Mouse (Mus musculus) lung, embryonic 15.5 days (tissue): ENCODE measurements around the gene Gle1. TPM values are rescaled to one million over a fixed set of nuclear protein-coding genes. Genes with fewer than 3 reads are reported as not detected.
A peak's percentile ranks its signal among the peaks of the same experiment; 100 is the strongest.

Experiments
- ATAC-seq: fragments of 200-750 bp; cut with Nextera tagmentation; 2 replicates; pipeline ENCODE4 v1.8.0; 2017; ENCODE audit warnings: moderate number of reproducible peaks, borderline replicate concordance; ENCODE audit not compliant: low FRiP score, low TSS enrichment; ENCODE audit errors: extremely low read depth
- H3K27ac ChIP-seq: fragments of 300-500 bp; sonication (generic); 2 replicates; pipeline ENCODE4 v1.5.1; 2015; ENCODE audit warnings: moderate library complexity, mild to moderate bottlenecking, inconsistent platforms
- H3K27me3 ChIP-seq: fragments of 300-500 bp; sonication (generic); 2 replicates; pipeline ENCODE4 v1.6.1; 2015; ENCODE audit warnings: inconsistent platforms
- H3K36me3 ChIP-seq: fragments of 300-500 bp; sonication (generic); 2 replicates; pipeline ENCODE4 v1.6.1; 2015; ENCODE audit warnings: inconsistent platforms
- H3K4me1 ChIP-seq: fragments of 300-500 bp; sonication (generic); 2 replicates; pipeline ENCODE4 v1.6.1; 2015; ENCODE audit warnings: inconsistent platforms
- H3K4me2 ChIP-seq: fragments of 300-500 bp; sonication (generic); 2 replicates; pipeline ENCODE4 v1.6.1; 2015; ENCODE audit warnings: inconsistent platforms, mild to moderate bottlenecking, moderate library complexity
- H3K4me3 ChIP-seq: fragments of 300-500 bp; sonication (generic); 2 replicates; pipeline ENCODE4 v1.5.1; 2015; ENCODE audit warnings: mild to moderate bottlenecking, inconsistent platforms
- H3K9ac ChIP-seq: fragments of 300-500 bp; sonication (generic); 2 replicates; pipeline ENCODE4 v1.6.1; 2015; ENCODE audit warnings: inconsistent platforms
- H3K9me3 ChIP-seq: fragments of 300-500 bp; sonication (generic); 2 replicates; pipeline ENCODE4 v1.6.1; 2016; ENCODE audit warnings: inconsistent platforms
- WGBS: fragments of 180-500 bp; shearing (Covaris S2); methylation state at CpG from one replicate; pipeline ENCODE4 v1.1.7; 2015; 5-methylcytosine and 5-hydroxymethylcytosine counted together
- polyA plus RNA-seq: library from polyadenylated mRNA; unstranded; fragments of >200 nt; fragmentation: Nextera tagmentation; extraction: Ambion mirVana; gene quantifications from 2 replicates; pipeline ENCODE4 v1.2.1, GENCODE M21; 2015

Gle1 gene
- polyA plus RNA-seq, 1 experiment from 2014 or later, result 67.9 TPM

DNA sequence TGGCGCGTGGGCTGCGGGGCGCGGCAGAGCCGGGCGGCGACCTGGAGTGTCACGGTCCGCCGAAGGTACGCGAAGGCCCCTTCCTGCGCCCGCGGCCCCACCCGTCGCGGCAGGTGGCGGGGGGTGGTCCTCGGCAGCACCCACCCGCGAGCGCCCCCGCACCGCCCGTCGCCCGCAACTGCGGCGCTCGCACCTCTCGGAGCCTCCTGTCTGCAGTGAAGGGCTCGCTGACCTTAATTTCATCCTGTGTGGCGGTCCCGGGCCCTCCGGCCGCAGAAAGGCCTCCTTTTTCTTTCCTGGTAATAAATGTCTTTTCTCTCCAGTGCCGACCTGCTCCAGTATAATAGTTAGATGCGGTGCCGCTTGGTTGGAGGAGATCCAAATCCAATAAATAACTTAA, 30.7 kb downstream of the Gle1 start:
- under 1% methylated on average over 40 of the region's 41 CpGs for WGBS
- Histone ChIP-seq H3K27me3 (no peaks in the 10 kb centered on the region), H3K9me3 (no peaks in the 10 kb centered on the region), H3K27ac (peak overlapping the region; percentile 96), H3K4me1 (peaks cover 40% of the 10 kb centered on the region), H3K36me3 (peaks cover 17% of the 10 kb centered on the region; the same call in 1 of the 2 replicates), H3K4me3 (peak overlapping the region; percentile 93), H3K9ac (peak overlapping the region; percentile 93), H3K4me2 (peak overlapping the region; percentile 68)
- peak; percentile 12; the same call in 1 of the 2 replicates for ATAC-seq

DNA sequence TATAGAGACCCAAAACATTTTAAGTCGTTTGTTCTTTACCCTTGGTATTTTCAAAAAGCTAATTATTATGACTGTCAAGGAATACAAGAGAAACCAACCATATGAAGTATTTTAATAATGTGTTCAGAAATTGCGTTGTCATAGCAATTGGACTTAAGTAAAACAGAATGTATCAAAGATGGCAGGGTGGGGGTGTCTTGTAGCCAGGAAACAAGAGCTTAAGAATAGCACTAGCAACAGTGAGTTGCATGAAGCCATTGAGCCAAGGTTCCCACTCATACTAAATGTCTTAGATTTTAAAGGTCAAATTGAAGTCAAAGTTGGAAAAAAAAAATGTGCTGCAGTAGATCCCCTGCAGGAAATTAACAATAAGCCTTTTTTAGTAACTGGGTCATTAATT, 31.6 kb downstream of the Gle1 start:
- Histone ChIP-seq H3K4me1 (peaks cover 46% of the 10 kb centered on the region), H3K4me3 (peak overlapping the region; percentile 93), H3K4me2 (peak overlapping the region; percentile 68), H3K9me3 (no peaks in the 10 kb centered on the region), H3K27ac (no peak overlapping the region), H3K27me3 (no peaks in the 10 kb centered on the region), H3K9ac (no peak overlapping the region; the same call in 1 of the 2 replicates), H3K36me3 (peaks cover 17% of the 10 kb centered on the region; the same call in 1 of the 2 replicates)
- no peak for ATAC-seq
- 58% methylated on average over 2 of the region's 2 CpGs for WGBS

DNA sequence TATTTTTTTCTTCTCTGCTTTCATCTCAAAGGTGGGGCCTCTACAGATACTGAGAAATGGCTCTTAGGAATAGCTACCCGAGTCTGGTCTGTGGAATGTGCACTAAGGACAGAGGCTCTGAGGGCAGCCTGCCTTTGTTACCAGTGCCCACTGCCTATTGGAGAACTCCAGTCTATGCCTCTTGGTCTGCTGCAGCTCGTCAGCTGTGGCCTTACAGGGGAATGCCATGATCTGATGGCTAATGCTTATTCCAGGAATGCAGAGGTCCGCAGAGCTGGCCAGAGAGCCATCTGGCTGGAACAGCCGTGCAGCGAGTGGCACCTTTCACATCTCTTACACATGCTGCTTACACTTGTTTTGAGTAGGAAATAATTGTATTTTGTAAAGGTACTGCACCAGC, 32.5 kb downstream of the Gle1 start:
- Histone ChIP-seq H3K36me3 (peaks cover 17% of the 10 kb centered on the region; the same call in 1 of the 2 replicates), H3K4me1 (peaks cover 55% of the 10 kb centered on the region), H3K4me2 (peak overlapping the region; percentile 68), H3K27me3 (no peaks in the 10 kb centered on the region), H3K9ac (no peak overlapping the region), H3K4me3 (0 out of 2 replicates have a peak overlapping the region, but pooled peaks have one; percentile 3), H3K9me3 (no peaks in the 10 kb centered on the region), H3K27ac (no peak overlapping the region)
- no peak for ATAC-seq
- WGBS, result 50% methylated on average over 5 of the region's 5 CpGs

DNA sequence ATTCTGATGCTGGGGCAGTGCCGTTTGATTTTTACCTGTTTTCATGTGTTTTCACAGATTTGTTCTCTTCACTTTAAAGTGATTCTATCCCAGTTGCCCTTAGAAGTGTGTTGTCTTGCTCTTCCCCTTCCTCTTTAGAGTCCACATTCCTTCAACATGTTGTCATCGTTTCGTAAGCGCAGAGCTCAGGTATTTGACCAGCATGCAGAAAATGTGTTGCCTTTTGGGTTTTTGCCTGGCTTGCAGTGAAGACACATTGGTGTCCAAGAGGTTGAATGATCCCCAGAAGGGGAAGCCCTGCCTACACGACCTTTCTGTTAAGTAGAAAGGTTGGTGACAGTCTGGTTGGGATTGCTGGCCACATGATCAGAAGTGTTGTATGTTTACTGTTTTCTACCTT, 33.4 kb downstream of the Gle1 start:
- no peak overlapping the region for H3K27ac ChIP-seq
- no peak overlapping the region for H3K4me3 ChIP-seq
- H3K9me3 ChIP-seq, result no peaks in the 10 kb centered on the region
- peaks cover 56% of the 10 kb centered on the region for H3K4me1 ChIP-seq
- WGBS, result 45% methylated on average over 5 of the region's 5 CpGs
- H3K27me3 ChIP-seq, result no peaks in the 10 kb centered on the region
- H3K36me3 ChIP-seq, result peaks cover 17% of the 10 kb centered on the region; the same call in 1 of the 2 replicates
- H3K9ac ChIP-seq, result no peak overlapping the region
- ATAC-seq, result no peak
- H3K4me2 ChIP-seq, result no peak overlapping the region

DNA sequence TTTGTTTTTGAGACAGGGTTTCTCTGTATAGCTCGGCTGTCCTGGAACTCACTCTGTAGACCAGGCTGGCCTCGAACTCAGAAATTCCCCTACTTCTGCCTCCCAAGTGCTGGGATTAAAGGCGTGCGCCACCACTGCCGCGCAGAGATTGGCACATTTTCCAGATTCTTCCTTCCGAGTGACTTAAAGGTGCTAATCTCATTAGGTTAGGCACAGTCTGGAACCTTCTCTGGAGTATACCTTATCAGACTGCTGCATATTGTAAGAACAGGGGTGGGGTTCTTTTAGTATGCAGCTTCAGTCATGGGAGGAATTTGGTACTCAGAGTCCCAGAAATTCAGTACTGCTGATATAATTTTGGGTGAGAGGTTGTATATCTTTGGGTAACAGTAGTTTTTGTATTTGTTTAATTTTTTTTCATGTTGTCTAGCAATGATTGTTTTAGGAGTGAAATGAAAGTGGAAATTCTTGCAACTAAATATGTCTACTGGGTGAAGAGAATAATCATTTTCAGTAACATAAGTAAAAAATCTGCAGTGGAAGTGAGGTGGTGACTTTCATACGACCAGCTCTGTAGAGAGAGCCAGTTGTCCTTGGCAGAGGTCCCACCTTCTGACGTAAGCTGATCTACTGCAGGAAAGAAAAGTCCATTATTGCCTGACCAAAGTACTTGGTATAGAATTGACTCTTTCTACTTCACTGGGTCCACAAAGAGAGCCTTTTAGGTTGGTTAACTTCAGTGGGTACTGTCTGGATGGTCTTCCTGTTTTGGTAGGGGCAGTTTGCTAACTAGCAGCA, 36.8 kb downstream of the Gle1 start:
- Histone ChIP-seq H3K4me2 (no peak overlapping the region; the same call in 1 of the 2 replicates), H3K9ac (no peak overlapping the region), H3K36me3 (peaks cover 28% of the 10 kb centered on the region; the same call in 1 of the 2 replicates), H3K27ac (peak overlapping the region; percentile 60), H3K4me3 (no peak overlapping the region), H3K27me3 (no peaks in the 10 kb centered on the region), H3K9me3 (no peaks in the 10 kb centered on the region), H3K4me1 (peaks cover 41% of the 10 kb centered on the region)
- 64% methylated on average over 9 of the region's 9 CpGs for WGBS
- ATAC-seq, result 0 out of 2 replicates have a peak, but pooled peaks have one; percentile 31

DNA sequence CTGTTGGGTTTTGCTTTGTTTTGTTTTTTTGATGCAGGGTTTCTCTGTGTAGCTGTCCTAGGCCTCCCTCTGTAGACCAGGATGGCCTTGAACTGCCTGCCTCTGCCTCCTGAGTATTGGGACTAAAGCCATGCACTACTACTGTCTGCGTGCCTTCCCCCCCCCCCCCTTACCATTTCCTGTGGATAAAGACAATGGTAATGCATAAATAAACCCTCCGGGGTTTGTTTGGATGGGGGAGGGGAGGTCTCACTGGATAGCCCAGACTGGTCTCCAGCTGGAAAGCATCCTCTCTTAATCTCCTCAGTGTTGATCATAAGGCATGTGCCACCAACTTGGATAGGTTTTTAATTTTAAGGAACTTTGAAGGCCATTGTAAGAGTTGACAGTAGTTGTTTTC, 38.3 kb downstream of the Gle1 start:
- Histone ChIP-seq H3K27me3 (no peaks in the 10 kb centered on the region), H3K4me1 (peaks cover 28% of the 10 kb centered on the region), H3K4me3 (no peak overlapping the region), H3K9ac (no peak overlapping the region), H3K36me3 (peaks cover 32% of the 10 kb centered on the region), H3K9me3 (no peaks in the 10 kb centered on the region), H3K27ac (no peak overlapping the region; the same call in 1 of the 2 replicates), H3K4me2 (no peak overlapping the region)
- WGBS, result 7% methylated on average over 2 of the region's 2 CpGs
- peak; percentile 76; the same call in 1 of the 2 replicates for ATAC-seq

DNA sequence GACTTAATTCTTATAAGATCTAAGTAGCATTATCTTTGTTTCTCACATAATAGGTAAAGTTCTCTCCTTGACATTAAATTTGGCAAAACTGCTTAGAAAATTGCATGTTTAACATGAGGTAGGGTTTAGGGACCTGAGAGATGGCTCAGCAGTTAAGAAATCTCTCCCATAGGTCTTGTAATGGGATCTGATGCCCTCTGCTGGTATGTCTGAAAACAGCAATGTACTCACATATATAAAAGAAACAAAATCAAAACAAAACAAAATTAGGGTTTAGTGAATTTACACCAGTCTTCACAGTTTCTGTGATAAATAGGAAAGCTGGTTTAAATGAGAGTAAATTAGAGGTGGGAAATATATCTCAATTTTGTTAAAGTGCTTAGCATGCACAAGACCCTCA, 42.1 kb downstream of the Gle1 start:
- H3K27ac ChIP-seq, result no peak overlapping the region
- H3K27me3 ChIP-seq, result no peaks in the 10 kb centered on the region
- H3K4me3 ChIP-seq, result no peak overlapping the region
- H3K9me3 ChIP-seq, result no peaks in the 10 kb centered on the region
- H3K36me3 ChIP-seq, result peaks cover 51% of the 10 kb centered on the region
- H3K4me2 ChIP-seq, result no peak overlapping the region
- H3K4me1 ChIP-seq, result peaks cover 14% of the 10 kb centered on the region
- H3K9ac ChIP-seq, result no peak overlapping the region
- ATAC-seq, result no peak

DNA sequence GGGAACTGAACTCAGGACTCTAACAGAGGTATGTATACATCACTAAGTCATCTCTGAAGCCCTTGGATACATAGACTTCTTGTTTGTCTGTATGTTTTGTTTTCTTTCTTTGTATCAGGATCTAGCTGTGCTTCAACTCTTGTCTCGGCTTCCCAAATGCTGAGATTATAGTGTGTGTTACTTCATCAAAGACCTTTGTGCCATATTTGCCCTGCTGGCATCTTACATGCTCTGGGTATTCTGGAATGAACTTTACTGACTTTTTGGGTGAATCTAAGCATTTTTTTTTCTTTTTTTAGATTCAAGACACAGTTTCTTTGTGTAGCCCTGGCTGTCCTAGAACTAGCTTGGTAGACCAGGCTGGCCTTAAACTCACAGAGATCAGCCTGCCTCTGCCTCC, 45.4 kb downstream of the Gle1 start:
- no peaks in the 10 kb centered on the region for H3K27me3 ChIP-seq
- peaks cover 78% of the 10 kb centered on the region for H3K36me3 ChIP-seq
- no peak overlapping the region for H3K9ac ChIP-seq
- H3K4me2 ChIP-seq, result no peak overlapping the region
- no peak for ATAC-seq
- H3K4me1 ChIP-seq, result no peaks in the 10 kb centered on the region
- 95% methylated on average over 1 of the region's 1 CpGs for WGBS
- no peak overlapping the region for H3K4me3 ChIP-seq
- H3K9me3 ChIP-seq, result no peaks in the 10 kb centered on the region
- H3K27ac ChIP-seq, result no peak overlapping the region

DNA sequence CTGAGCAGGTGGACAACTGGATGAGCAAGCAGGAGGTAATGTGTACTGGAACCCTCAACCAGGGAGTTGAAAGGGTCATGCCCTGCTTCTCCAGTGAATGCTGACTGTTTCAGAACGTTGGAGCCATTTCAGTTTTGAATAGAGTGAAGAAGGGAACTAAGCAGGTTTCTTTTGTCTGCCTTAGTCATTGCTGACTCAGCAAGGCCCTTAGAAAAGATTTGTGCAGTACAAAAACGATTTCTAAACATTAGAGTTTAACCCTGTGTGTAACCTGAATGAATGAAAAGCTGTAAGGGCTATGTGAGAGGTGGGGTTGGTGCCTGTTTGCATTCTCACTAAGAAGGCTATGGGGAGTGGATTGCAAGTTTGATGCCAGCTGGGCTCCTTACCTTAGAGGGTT, 56.7 kb downstream of the Gle1 start:
- WGBS, result 42% methylated on average over 2 of the region's 2 CpGs
- ATAC-seq, result no peak

DNA sequence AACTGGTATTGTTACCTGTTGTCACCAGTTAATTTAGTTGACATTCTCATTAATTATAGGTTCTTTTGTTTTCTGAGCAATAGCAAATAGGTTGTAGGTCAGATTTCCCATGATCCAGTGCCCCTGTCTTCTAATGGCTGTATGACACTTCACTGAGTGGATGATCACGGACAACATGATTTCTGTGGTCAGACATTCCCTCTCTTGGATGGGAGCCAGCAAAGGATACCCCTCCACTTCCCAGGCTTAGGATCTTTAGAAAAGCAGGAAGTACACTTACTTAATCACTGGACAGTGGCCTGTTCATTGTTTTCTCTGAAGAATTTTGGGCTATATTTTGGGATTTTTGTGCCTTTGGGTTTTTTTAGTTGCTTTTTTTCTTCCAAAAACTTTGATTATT, 73.9 kb downstream of the Gle1 start:
- Histone ChIP-seq H3K27ac (no peak overlapping the region), H3K36me3 (peaks cover 96% of the 10 kb centered on the region), H3K4me2 (no peak overlapping the region), H3K4me1 (no peaks in the 10 kb centered on the region), H3K27me3 (no peaks in the 10 kb centered on the region), H3K9me3 (no peaks in the 10 kb centered on the region), H3K4me3 (no peak overlapping the region), H3K9ac (no peak overlapping the region)
- WGBS, result 15% methylated on average over 1 of the region's 1 CpGs
- ATAC-seq, result no peak

More for the DNA sequence above, 56.7 kb downstream of the Gle1 start:
- Histone ChIP-seq H3K27me3 (no peaks in the 10 kb centered on the region), H3K36me3 (peaks cover 99% of the 10 kb centered on the region), H3K27ac (no peak overlapping the region), H3K4me1 (no peaks in the 10 kb centered on the region), H3K4me3 (no peak overlapping the region), H3K9ac (no peak overlapping the region), H3K4me2 (no peak overlapping the region), H3K9me3 (no peaks in the 10 kb centered on the region)
